Mouse (Mus musculus) monocyte, adult 2 months (primary cell): Measurements from ENCODE around the gene Loxl4.

Source experiments
- DNase-seq, 2 experiments: peaks; one replicate each; pipeline ENCODE4 v3.0.0; 2022; ENCODE audit warnings: low spot score in 2 of 2, low read depth in 1 of 2

The Loxl4 gene

GRCm38 (mm10) chr19:42612654-42613053 lies at the start of gene Loxl4:
Gene Loxl4 (minus strand): TSS chr19:42612813.
- DNase-seq: no peak

DNA sequence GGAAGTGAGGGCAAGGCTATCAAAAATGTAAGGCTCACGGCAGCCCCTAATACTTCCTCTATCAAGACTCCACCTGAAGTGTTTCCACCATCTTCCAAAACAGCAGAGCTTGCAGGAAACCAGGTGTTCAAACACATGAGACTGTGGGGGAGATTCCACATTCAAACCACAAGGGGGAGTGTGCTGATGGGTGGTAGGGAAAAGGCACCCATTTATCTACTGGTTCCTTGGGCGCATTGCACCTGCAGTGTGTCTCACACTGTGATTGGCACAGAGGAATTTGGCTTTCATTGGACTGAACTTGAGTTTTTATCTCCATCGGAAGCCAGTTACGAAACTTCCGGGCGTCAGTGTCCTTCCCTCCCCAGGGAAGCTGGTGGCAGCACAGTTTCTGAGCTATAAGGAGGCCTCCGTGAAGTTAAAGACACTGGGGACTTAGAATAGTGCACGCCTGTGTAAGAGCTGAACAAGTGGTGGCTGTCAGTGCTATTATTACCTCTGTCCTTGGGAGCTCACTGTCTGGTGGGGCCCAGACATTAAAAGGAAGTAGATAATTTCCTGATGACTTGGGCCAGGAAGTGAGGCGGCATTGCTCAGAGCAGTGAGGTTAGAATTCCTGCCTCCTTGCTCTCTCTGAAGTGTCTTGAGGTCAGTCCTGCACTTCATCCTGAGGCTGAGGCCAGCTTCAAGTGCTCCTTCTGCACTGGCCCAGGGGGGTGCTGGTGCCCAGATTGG lies 49.0 kb upstream of the Loxl4 start:
- no peak for DNase-seq

DNA sequence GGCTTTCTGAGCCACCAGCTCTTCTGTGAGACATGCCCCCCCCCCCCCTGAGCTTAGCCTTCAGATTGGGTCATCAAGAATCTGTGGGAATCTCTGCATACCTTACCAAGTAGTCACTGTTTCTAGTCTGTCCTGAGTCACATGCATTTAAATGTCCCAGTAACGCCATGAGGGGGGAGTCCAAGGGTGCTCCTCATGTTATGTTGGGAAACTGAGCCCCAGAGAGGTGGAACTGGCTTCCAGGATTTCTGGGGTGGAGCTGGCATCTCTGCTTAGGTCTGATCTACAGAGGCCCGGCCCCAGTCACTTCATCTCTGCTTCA lies 47.6 kb upstream of the Loxl4 start:
- no peak for DNase-seq

DNA sequence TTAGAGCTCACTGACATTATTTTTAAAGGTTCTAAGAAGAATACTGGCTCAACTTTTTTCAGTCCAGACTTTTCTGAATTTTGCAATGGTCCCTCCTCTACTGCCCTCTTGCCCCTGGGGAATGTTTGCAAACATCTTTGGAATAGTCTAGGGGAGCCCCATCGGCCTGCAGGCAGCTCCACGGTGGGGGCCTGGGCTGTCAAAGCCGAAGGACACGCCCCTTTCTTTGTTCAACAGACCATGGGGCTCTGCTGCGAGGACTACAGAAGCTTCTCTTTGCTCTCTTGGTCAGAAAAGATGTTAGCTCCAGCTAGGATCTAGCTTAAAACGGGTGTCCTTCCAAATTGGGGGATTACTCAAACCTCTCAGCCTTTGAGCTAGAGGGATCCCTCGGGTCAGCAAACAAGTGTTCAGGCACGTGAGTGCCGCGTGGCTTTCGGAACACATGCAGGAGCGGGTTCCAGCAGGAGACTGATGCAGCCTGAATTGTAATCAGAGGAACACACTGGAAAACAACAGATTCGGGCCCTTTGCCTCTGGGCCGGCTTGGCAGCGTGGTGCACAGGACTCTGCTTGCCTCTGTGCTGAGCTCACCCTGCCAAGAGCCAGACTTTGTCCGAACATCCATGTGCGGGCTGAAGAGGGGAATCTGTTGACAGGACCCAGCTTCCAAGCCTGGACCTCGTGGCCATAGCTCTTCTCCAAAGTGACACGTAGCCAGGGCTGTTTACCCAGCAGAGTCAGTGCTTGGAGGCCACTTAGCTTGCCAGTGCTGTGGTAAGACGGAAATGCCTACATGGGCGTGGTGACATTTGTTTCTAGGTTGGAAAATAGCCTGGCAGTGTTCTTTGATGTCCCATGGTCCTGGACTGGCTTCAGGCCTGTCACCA lies 47.0 kb upstream of the Loxl4 start:
- DNase-seq: no peak

DNA sequence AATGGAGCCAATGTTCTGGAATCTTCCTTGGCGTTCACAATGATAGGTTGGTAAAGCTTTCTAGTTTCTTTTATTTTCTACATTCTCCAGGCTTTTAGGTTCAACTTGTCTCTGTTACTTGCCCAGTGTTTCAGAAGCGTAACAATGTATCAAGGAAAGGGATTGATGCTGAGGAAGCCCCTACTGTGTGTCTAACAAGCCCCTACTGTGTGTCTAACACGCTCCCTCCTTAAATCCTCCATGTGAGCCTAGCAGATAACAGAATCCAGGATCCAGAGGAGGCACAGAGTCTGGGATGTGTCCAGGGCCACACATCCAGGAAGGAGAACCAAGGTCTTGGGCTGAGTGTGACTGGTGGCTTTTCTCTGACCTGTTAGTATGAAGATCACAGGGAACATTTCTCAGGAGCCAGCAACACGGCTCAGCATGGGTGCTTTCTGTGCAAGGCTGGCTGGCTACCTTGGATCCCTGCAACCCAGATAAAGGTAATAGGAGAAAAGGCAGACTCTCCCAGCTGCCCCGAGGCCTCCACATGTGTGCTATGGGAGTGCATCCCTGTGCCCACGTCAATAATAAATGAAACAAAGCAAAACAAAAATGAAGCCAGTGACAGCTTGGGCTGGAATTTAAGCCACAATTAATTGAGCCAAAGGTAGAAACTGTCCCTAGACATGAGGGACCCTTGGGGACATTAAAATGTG lies 46.0 kb upstream of the Loxl4 start:
- no peak for DNase-seq

DNA sequence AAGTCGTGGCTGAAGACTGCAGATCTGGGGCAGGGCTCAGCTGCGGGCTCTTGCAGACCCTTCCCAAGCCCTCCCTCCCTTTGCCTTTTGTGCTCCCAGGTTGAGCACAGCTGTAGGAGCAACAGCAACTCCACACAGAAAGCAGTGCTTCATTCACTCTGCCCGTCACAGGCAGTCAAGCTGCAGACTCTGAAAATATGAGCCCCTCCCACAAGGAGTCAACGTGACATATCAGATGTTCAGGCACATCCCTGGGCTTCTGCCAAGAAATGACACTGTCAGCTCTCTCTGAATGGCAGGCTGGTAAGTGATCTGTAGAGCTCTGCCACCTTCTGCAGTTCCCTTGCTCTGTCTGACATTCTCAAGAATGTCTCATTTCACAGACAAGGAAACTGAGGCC lies 45.2 kb upstream of the Loxl4 start:
- no peak for DNase-seq

GRCm38 (mm10) chr19:42657306-42657705 lies 44.7 kb upstream of the Loxl4 start:
- no peak for DNase-seq

DNA sequence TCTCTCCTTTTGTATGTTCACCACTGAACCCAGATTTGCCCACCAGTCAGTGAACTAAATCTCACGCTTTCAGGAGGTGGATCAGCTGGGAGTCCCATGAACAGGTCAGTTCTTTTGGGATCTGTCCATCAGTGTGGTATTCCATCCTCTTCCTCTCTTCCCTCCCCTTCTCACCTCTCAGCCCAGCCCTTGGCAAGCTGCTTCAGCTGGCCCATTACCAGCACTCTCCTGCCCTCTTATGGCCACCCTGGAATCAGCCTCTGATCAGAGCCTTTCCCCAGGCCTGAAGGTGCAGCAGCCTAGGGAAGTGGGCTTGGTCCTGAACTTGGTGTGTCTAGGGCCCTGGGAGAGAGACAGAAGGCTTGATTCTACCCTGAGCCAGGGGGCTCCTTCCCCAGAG lies 42.4 kb upstream of the Loxl4 start:
- no peak for DNase-seq

GRCm38 (mm10) chr19:42653091-42653490 lies 40.5 kb upstream of the Loxl4 start:
- no peak for DNase-seq

DNA sequence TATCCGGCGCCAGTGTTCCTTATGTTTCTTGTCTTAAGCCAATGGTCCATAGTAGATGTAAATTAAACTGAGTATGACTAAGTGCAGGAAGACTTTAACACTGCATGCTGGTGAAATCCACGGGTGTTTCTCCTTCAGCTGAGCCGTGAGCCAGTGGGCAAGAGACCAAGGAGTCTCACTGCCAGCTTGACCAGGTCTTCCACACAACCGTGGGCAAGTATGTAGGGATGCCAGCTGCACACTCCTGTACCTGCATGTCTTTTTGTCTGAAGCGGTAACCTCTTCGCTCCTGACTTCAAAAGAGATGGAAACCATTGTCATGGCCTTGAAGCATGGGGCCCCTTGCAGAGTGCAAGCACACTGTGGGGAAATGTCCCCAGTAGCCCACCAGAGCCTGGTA lies 39.8 kb upstream of the Loxl4 start:
- no peak for DNase-seq

DNA sequence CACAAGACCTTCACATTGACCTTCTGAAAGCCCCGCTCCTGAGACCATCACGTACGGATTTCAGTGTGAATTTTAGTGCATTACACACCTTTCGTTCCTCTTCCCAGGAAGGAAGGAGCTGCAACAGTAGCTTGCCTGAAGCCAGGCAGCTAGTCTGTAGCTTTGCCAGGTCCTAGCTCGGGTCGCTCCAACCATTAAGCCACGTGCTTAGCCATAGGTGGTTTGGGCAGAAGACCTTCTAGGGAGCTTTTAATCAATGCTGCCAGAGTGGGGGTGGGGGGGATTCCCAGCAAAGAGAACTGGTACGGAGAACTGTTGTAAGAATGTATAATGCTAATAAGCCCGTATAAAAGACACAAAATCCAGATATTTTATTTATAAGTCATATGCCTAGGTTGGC lies 27.6 kb upstream of the Loxl4 start:
- no peak for DNase-seq

- DNase-seq: no peak
Observed at GRCm38 (mm10) chr19:42639544-42639943, 26.9 kb upstream of the Loxl4 start.

- no peak for DNase-seq
Observed at GRCm38 (mm10) chr19:42638604-42639481, 26.2 kb upstream of the Loxl4 start.

GRCm38 (mm10) chr19:42636631-42637030 lies 24.0 kb upstream of the Loxl4 start:
- DNase-seq: no peak

- no peak for DNase-seq
Observed at GRCm38 (mm10) chr19:42633650-42634049, 21.0 kb upstream of the Loxl4 start.

- DNase-seq: no peak
Observed at GRCm38 (mm10) chr19:42632301-42632700, 19.7 kb upstream of the Loxl4 start.

DNA sequence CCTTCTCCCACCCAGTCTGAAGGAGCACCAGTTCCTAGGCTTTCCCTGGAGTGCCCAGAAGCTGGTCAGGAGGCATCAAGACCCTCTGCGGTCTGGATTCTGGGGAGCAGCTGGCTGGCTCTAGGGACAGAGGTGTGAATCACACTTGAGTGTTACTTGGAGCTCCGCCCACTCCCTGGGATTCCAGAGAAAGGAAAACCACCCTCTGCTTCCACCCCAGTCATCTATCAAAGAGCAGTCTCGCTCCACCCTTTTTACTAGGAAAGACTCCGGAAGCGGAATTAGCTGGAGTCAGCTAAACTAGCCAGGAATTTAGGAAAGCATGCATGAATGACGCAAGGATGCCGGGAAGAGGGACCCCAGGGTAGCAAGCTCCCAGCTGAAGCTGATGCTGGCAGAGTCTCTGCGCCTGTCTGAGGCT lies 18.9 kb upstream of the Loxl4 start:
- no peak for DNase-seq

- no peak for DNase-seq
Observed at GRCm38 (mm10) chr19:42628068-42628467, 15.5 kb upstream of the Loxl4 start.

- DNase-seq: no peak
Observed at GRCm38 (mm10) chr19:42613647-42614225, 1.1 kb upstream of the Loxl4 start.

GRCm38 (mm10) chr19:42613116-42613515 lies 503 bp upstream of the Loxl4 start:
- DNase-seq: no peak

DNA sequence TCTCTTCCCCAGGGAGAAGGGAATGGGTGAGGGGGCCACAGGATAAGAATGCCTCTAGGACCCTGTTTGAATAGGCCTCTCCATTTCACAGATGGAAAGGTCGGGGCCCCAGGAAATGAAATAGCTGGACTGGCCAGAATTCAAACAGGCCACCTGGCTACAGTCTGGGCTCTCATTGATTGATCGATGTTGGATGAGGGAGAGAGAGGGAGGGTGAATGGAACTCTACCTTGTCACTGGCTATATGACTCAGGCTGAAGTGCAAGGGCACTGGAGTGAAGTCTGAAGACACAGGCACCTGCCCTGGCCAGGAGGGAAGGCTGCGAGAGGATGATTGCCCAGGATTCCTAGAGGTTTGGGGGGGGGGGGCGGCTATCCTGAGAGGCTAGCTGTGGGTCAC lies 867 bp downstream of the Loxl4 start:
- no peak for DNase-seq
